Mouse (Mus musculus): ENCODE data around the gene A730061H03Rik.

DNA sequence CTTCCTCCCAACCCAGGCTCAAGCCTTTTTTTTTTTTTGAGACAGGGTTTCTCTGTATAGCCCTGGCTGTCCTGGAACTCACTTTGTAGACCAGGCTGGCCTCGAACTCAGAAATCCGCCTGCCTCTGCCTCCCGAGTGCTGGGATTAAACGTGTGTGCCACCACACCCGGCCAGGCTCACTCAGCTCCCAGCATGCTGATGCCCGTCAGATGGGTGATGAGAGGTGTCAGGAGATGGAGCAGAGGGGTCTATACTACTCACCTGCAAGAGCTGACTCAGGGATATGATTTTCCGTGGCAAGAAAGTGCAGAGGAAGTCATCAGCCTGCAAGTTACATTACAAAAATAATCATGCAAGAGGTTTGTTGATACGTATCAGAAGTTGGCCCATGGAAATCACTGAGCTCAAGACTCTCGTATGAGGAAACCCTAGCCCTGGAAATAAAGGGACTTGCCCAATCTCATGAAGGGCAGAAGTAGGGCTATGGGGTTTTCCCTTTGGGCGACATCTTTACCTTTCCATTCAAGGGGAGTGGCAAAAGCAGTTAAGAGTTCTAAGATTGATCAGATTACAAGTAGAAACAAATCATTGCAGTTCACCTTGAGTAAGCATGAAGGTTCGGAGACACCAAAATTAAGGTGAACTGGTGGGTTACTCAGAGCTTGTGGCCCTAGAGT is 29.7 kb upstream of the A730061H03Rik start:
- TF ChIP-seq POLR2A (IDR thresholded peaks at IDR 0.05; ENCODE audit: control insufficient read depth, low read depth, low read length) (no peak), CTCF (IDR thresholded peaks at IDR 0.05; ENCODE audit: control insufficient read depth, insufficient read depth, insufficient replicate concordance, low read depth, low read length) (no peak)

Measured in testis, adult 2 months (tissue).